Mouse (Mus musculus) heart, embryonic 14.5 days (tissue): Measurements from ENCODE around the gene Gabrr3. TPM values are rescaled to one million over a fixed set of nuclear protein-coding genes. Genes with fewer than 3 reads are reported as not detected.

ENCODE experiments used
- ATAC-seq: fragments of 200-750 bp; cut with Nextera tagmentation; 2 replicates; pipeline ENCODE4 v1.8.0; 2017; ENCODE audit warnings: low read depth, moderate TSS enrichment; ENCODE audit not compliant: insufficient number of reproducible peaks, insufficient read depth, low FRiP score
- H3K27ac ChIP-seq, 2 experiments: fragments of 200-500 bp in 1 of 2; fragments of 300-500 bp in 1 of 2; sonication (generic) in 1 of 2; replicated peaks in 1 of 2; 2 replicates each; pipeline ENCODE4 v1.5.1; 2012 to 2014; ENCODE audit warnings: low read depth in 2 of 2, low read length in 2 of 2, control low read depth in 1 of 2, mild to moderate bottlenecking in 1 of 2, mixed read lengths in 1 of 2; ENCODE audit not compliant: control insufficient read depth in 1 of 2, insufficient read depth in 1 of 2
- H3K27me3 ChIP-seq: fragments of 300-500 bp; sonication (generic); 2 replicates; pipeline ENCODE4 v1.6.1; 2014; ENCODE audit warnings: mild to moderate bottlenecking, low read length, control low read depth; ENCODE audit not compliant: control insufficient read depth, insufficient read depth
- H3K36me3 ChIP-seq: fragments of 300-500 bp; sonication (generic); 2 replicates; pipeline ENCODE4 v1.6.1; 2014; ENCODE audit warnings: mild to moderate bottlenecking, control low read depth, low read length, mixed read lengths; ENCODE audit not compliant: control insufficient read depth, insufficient read depth
- H3K4me1 ChIP-seq, 2 experiments: fragments of 200-500 bp in 1 of 2; fragments of 300-500 bp in 1 of 2; sonication (generic) in 1 of 2; 2 replicates each; pipeline ENCODE4 v1.6.1; 2012 to 2014; ENCODE audit warnings: low read length in 2 of 2, control low read depth in 1 of 2, mixed read lengths in 1 of 2; ENCODE audit not compliant: control insufficient read depth in 2 of 2, insufficient read depth in 2 of 2
- H3K4me2 ChIP-seq: fragments of 300-500 bp; sonication (generic); 2 replicates; pipeline ENCODE4 v1.6.1; 2014; ENCODE audit warnings: mild to moderate bottlenecking, low read length
- H3K4me3 ChIP-seq, 2 experiments: fragments of 200-500 bp in 1 of 2; fragments of 300-500 bp in 1 of 2; sonication (generic) in 1 of 2; 2 replicates each; pipeline ENCODE4 v1.5.1; 2012 to 2014; ENCODE audit warnings: low read length in 2 of 2, mild to moderate bottlenecking in 2 of 2, control low read depth in 1 of 2, low read depth in 1 of 2, moderate library complexity in 1 of 2; ENCODE audit not compliant: control insufficient read depth in 1 of 2, insufficient read depth in 1 of 2
- H3K9ac ChIP-seq: fragments of 300-500 bp; sonication (generic); 2 replicates; pipeline ENCODE4 v1.6.1; 2014; ENCODE audit warnings: mild to moderate bottlenecking, low read length
- H3K9me3 ChIP-seq: fragments of 300-500 bp; sonication (generic); 2 replicates; pipeline ENCODE4 v1.6.1; 2016; ENCODE audit warnings: low read length, control low read depth; ENCODE audit not compliant: control insufficient read depth
- WGBS: fragments of 180-500 bp; shearing (Covaris S2); extraction: QIAGEN DNeasy Blood & Tissue Kit; methylation state at CpG from one replicate; pipeline ENCODE4 v1.1.7; 2014; 5-methylcytosine and 5-hydroxymethylcytosine counted together
- polyA plus RNA-seq: library from polyadenylated mRNA; unstranded; fragments of >200 nt; fragmentation: Nextera tagmentation; extraction: Ambion mirVana; gene quantifications from 2 replicates; pipeline ENCODE4 v1.2.1, GENCODE M21; 2014

Gene Gabrr3
- polyA plus RNA-seq, 1 experiment from 2014 or later: not detected

GRCm38 (mm10) chr16:59409800-59410199, 2.7 kb downstream of the Gabrr3 start:
- no peaks in the 10 kb centered on the region for H3K27me3 ChIP-seq
- no peak for ATAC-seq
- no peaks in the 10 kb centered on the region for H3K36me3 ChIP-seq
- H3K4me2 ChIP-seq: no peak overlapping the region
- no peak overlapping the region for H3K27ac ChIP-seq
- H3K9me3 ChIP-seq: no peaks in the 10 kb centered on the region
- no peaks in the 10 kb centered on the region for H3K4me1 ChIP-seq
- no peak overlapping the region for H3K9ac ChIP-seq
- no peak overlapping the region for H3K4me3 ChIP-seq
- WGBS: 67% methylated on average over 2 of the region's 2 CpGs

- no peak overlapping the region for H3K9ac ChIP-seq
- H3K27me3 ChIP-seq: no peaks in the 10 kb centered on the region
- H3K36me3 ChIP-seq: no peaks in the 10 kb centered on the region
- no peaks in the 10 kb centered on the region for H3K4me1 ChIP-seq
- H3K4me2 ChIP-seq: no peak overlapping the region
- no peaks in the 10 kb centered on the region for H3K9me3 ChIP-seq
- no peak overlapping the region for H3K27ac ChIP-seq
- no peak for ATAC-seq
- H3K4me3 ChIP-seq: no peak overlapping the region
- 53% methylated on average over 4 of the region's 4 CpGs for WGBS
These were observed 6.3 kb downstream of the Gabrr3 start for GRCm38 (mm10) chr16:59413475-59413874.

GRCm38 (mm10) chr16:59420237-59420866, 13.2 kb downstream of the Gabrr3 start:
- Histone ChIP-seq H3K9ac (no peak overlapping the region), H3K4me1 (no peaks in the 10 kb centered on the region), H3K27me3 (no peaks in the 10 kb centered on the region), H3K4me3 (no peak overlapping the region), H3K36me3 (no peaks in the 10 kb centered on the region), H3K4me2 (no peak overlapping the region), H3K9me3 (no peaks in the 10 kb centered on the region), H3K27ac (no peak overlapping the region)
- WGBS: 48% methylated on average over 9 of the region's 9 CpGs
- ATAC-seq: no peak

- Histone ChIP-seq H3K4me2 (no peak overlapping the region), H3K4me1 (no peaks in the 10 kb centered on the region), H3K9me3 (no peaks in the 10 kb centered on the region), H3K36me3 (no peaks in the 10 kb centered on the region), H3K4me3 (no peak overlapping the region), H3K27ac (no peak overlapping the region), H3K9ac (no peak overlapping the region), H3K27me3 (no peaks in the 10 kb centered on the region)
- ATAC-seq: no peak
- 12% methylated on average over 6 of the region's 6 CpGs for WGBS
These were observed 13.7 kb downstream of the Gabrr3 start for GRCm38 (mm10) chr16:59420867-59421251.

GRCm38 (mm10) chr16:59421571-59422345, 14.6 kb downstream of the Gabrr3 start:
- H3K4me1 ChIP-seq: no peaks in the 10 kb centered on the region
- 71% methylated on average over 13 of the region's 13 CpGs for WGBS
- H3K27me3 ChIP-seq: no peaks in the 10 kb centered on the region
- H3K9ac ChIP-seq: no peak overlapping the region
- H3K27ac ChIP-seq: no peak overlapping the region
- no peaks in the 10 kb centered on the region for H3K36me3 ChIP-seq
- ATAC-seq: no peak
- no peak overlapping the region for H3K4me2 ChIP-seq
- H3K4me3 ChIP-seq: no peak overlapping the region
- no peaks in the 10 kb centered on the region for H3K9me3 ChIP-seq

GRCm38 (mm10) chr16:59427960-59428359, 20.8 kb downstream of the Gabrr3 start:
- Histone ChIP-seq H3K36me3 (no peaks in the 10 kb centered on the region), H3K27ac (no peak overlapping the region), H3K9me3 (no peaks in the 10 kb centered on the region), H3K27me3 (no peaks in the 10 kb centered on the region), H3K9ac (no peak overlapping the region), H3K4me1 (no peaks in the 10 kb centered on the region), H3K4me2 (no peak overlapping the region), H3K4me3 (no peak overlapping the region)
- ATAC-seq: no peak
- WGBS: 83% methylated on average over 7 of the region's 7 CpGs

- Histone ChIP-seq H3K9ac (no peak overlapping the region), H3K9me3 (no peaks in the 10 kb centered on the region), H3K27me3 (no peaks in the 10 kb centered on the region), H3K4me2 (no peak overlapping the region), H3K4me3 (no peak overlapping the region), H3K4me1 (no peaks in the 10 kb centered on the region), H3K36me3 (no peaks in the 10 kb centered on the region), H3K27ac (no peak overlapping the region)
- 81% methylated on average over 11 of the region's 11 CpGs for WGBS
- ATAC-seq: no peak
These were observed 26.0 kb downstream of the Gabrr3 start for GRCm38 (mm10) chr16:59433181-59433580.
